Mouse (Mus musculus): ENCODE results near the gene Gm3383. TPM values are rescaled to one million over a fixed set of nuclear protein-coding genes. Genes with fewer than 3 reads are reported as not detected.

Gm3383 gene
- 0.05 TPM in 2 replicates for polyA plus RNA-seq (2012; rRNA removed)

DNA sequence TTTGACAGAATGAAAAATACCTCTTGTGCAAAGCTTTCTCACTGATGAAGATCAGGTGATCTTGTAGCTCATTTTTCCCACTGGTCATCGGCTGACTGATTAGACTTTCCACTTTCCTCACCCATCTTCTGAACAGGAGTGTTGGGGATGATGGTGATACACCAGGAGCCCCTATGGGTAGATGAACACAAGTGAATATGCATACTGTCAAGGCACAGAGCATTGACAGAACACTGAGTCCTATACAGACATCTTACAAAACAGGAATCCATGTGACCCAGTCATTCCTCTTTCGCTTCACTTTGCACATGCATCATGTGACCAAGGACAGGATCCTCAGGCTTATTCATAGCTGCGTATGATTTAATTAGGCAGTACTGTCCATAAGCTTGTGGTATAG, at the start of gene Gm3383:
TSS of gene Gm3383 (minus strand) at position 101 of the 400 bp plus-strand sequence.

DNA sequence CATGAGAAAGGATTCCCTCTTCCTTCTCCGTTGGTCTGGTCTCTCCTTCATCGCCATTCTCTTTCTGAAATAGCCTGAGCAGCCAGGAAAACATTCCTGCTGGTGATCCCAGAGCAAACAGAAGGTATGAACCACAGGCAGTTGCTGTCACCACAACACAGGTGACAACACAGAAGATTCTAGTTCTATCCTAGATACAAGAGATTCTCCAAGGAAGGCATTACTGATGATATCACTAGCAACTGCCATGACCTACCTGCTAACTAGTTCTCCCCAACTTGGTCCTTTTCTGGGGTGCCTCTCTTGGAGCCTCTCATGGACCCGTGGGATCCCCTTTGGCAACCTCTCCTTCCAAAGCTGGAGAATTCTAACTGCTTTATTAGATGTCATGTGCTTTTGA, 22.4 kb upstream of the Gm3383 start, which contains the start of gene Gm3424:
TSS of gene Gm3424 (minus strand) at position 101 of the 400 bp plus-strand sequence.

DNA sequence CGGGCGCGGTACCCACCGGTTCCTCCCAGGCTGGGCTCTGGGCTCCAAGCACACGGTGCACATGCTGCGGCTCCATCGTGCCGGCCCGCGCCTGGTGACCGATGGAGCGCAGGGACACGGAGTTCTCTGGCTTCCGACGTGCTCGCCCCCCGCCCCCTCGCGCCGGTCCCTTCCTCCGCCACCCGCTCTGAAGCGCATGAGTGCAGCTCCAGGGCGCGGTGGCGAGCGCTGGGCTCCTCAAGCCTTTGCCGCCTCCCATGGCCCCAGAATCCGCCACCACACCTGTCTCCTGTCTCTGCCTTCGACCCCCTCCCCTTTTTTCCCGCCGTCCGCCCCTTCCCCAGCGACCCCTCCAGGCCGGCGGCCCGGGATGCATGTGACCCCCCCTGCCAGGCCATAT, 66.3 kb downstream of the Gm3383 start, which contains the start of gene Gm3373:
TSS of gene Gm3373 (minus strand) at position 101 of the 400 bp plus-strand sequence.

DNA sequence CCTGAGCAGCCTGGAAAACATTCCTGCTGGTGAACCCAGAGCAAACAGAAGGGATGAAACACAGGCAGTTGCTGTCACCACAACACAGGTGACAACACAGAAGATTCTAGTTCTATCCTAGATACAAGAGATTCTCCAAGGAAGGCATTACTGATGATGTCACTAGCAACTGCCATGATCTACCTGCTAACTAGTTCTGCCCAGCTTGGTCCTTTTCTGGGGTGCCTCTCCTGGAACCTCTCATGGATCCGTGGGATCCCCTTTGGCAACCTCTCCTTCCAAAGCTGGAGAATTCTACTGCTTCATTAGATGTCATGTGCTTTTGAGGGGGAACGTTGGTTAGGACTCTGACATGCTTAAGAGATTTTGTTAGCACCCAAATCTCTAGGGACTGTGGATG, 120.4 kb downstream of the Gm3383 start, which contains the start of gene Gm9603:
TSS of gene Gm9603 (minus strand) at position 101 of the 400 bp plus-strand sequence.

DNA sequence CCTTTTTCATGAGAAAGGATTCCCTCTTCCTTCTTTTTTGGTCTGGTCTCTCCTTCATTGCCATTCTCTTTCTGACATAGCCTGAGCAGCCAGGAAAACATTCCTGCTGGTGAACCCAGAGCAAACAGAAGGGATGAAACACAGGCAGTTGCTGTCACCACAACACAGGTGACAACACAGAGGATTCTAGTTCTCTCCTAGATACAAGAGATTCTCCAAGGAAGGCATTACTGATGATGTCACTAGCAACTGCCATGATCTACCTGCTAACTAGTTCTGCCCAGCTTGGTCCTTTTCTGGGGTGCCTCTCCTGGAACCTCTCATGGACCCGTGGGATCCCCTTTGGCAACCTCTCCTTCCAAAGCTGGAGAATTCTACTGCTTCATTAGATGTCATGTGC, 174.9 kb downstream of the Gm3383 start, which contains the start of gene Gm8265:
TSS of gene Gm8265 (minus strand) at position 101 of the 400 bp plus-strand sequence.

Other genes with a start within 250 kb of the Gm3383 start
- gene Gm8265, start 175.0 kb downstream of the Gm3383 start, polyA plus RNA-seq (2012; rRNA removed) = not detected in 2 replicates
- gene Gm9603, start 120.5 kb downstream of the Gm3383 start, polyA plus RNA-seq (2012; rRNA removed) = not detected in 2 replicates
- 0.02 TPM in 1 of 2 replicates, not detected in the other for gene Gm3373, start 66.4 kb downstream of the Gm3383 start, polyA plus RNA-seq (2012; rRNA removed)
- not detected in 2 replicates for gene Gm3424, start 22.3 kb upstream of the Gm3383 start, polyA plus RNA-seq (2012; rRNA removed)
- gene Gm8237, start 72.4 kb upstream of the Gm3383 start, polyA plus RNA-seq (2012; rRNA removed) = not detected in 2 replicates
- gene Gm3248, start 153.8 kb upstream of the Gm3383 start, polyA plus RNA-seq (2012; rRNA removed) = 0.02 TPM in 2 replicates
- gene Gm3453, start 171.2 kb upstream of the Gm3383 start, polyA plus RNA-seq (2012; rRNA removed) = not detected in 2 replicates